Mouse (Mus musculus): ENCODE measurements at regions not wholly inside any gene's neighbourhood (a gene's known extent, or its start where the extent isn't known, plus 50 kb on each side); places are given as distances from the start of the nearest gene placed in this dataset.
A peak's percentile ranks its signal among the peaks of the same experiment; 100 is the strongest.

- Histone ChIP-seq H3K4me1 (replicated peaks; ENCODE audit: low read depth, low read length) (no peaks in the 10 kb centered on the region), H3K36me3 (ENCODE audit: insufficient read depth, low read length) (no peaks in the 10 kb centered on the region), H3K4me3 (replicated peaks; ENCODE audit: low read length) (no peak overlapping the region), H3K9me3 (ENCODE audit: low read length) (no peaks in the 10 kb centered on the region), H3K27me3 (ENCODE audit: insufficient read depth, low read length) (no peaks in the 10 kb centered on the region)
- TF ChIP-seq POU5F1 (IDR thresholded peaks at IDR 0.05; ENCODE audit: borderline replicate concordance, low read length): no peak
- TF ChIP-seq CTCF (conservative IDR thresholded peaks at IDR 0.05; ENCODE audit: low read length): peak; percentile 77
- no peak for TF ChIP-seq NANOG (IDR thresholded peaks at IDR 0.05; ENCODE audit: borderline replicate concordance, low read length)
These were observed 314.2 kb upstream of the 4931429L15Rik start for GRCm38 (mm10) chr9:46633952-46634351.

- Histone ChIP-seq H3K9me3 (ENCODE audit: low read length) (no peaks in the 10 kb centered on the region), H3K36me3 (ENCODE audit: insufficient read depth, low read length) (no peaks in the 10 kb centered on the region), H3K4me1 (replicated peaks; ENCODE audit: low read depth, low read length) (no peaks in the 10 kb centered on the region), H3K27me3 (ENCODE audit: insufficient read depth, low read length) (no peaks in the 10 kb centered on the region), H3K4me3 (replicated peaks; ENCODE audit: low read length) (no peak overlapping the region)
- TF ChIP-seq POU5F1 (IDR thresholded peaks at IDR 0.05; ENCODE audit: borderline replicate concordance, low read length) (no peak), CTCF (conservative IDR thresholded peaks at IDR 0.05; ENCODE audit: low read length) (no peak), NANOG (IDR thresholded peaks at IDR 0.05; ENCODE audit: borderline replicate concordance, low read length) (no peak)
These were observed 312.8 kb upstream of the 4931429L15Rik start for GRCm38 (mm10) chr9:46632576-46632975.

GRCm38 (mm10) chr9:46622255-46622654 lies 302.5 kb upstream of the 4931429L15Rik start:
- no peaks in the 10 kb centered on the region for H3K4me1 ChIP-seq (replicated peaks; ENCODE audit: low read depth, low read length)
- H3K9me3 ChIP-seq (ENCODE audit: low read length): no peaks in the 10 kb centered on the region; the same call in 1 of the 2 replicates
- no peak overlapping the region for H3K4me3 ChIP-seq (replicated peaks; ENCODE audit: low read length)
- H3K27me3 ChIP-seq (ENCODE audit: insufficient read depth, low read length): no peaks in the 10 kb centered on the region
- TF ChIP-seq NANOG (IDR thresholded peaks at IDR 0.05; ENCODE audit: borderline replicate concordance, low read length) (no peak), POU5F1 (IDR thresholded peaks at IDR 0.05; ENCODE audit: borderline replicate concordance, low read length) (no peak), CTCF (conservative IDR thresholded peaks at IDR 0.05; ENCODE audit: low read length) (no peak)
- H3K36me3 ChIP-seq (ENCODE audit: insufficient read depth, low read length): no peaks in the 10 kb centered on the region

- Histone ChIP-seq H3K36me3 (ENCODE audit: insufficient read depth, low read length) (no peaks in the 10 kb centered on the region), H3K4me3 (replicated peaks; ENCODE audit: low read length) (no peak overlapping the region), H3K27me3 (ENCODE audit: insufficient read depth, low read length) (no peaks in the 10 kb centered on the region), H3K9me3 (ENCODE audit: low read length) (no peaks in the 10 kb centered on the region; the same call in 1 of the 2 replicates), H3K4me1 (replicated peaks; ENCODE audit: low read depth, low read length) (no peaks in the 10 kb centered on the region)
- TF ChIP-seq CTCF (conservative IDR thresholded peaks at IDR 0.05; ENCODE audit: low read length) (no peak), NANOG (IDR thresholded peaks at IDR 0.05; ENCODE audit: borderline replicate concordance, low read length) (no peak), POU5F1 (IDR thresholded peaks at IDR 0.05; ENCODE audit: borderline replicate concordance, low read length) (no peak)
These were observed 302.1 kb upstream of the 4931429L15Rik start for GRCm38 (mm10) chr9:46621851-46622250.

- TF ChIP-seq POU5F1 (IDR thresholded peaks at IDR 0.05; ENCODE audit: borderline replicate concordance, low read length) (no peak), NANOG (IDR thresholded peaks at IDR 0.05; ENCODE audit: borderline replicate concordance, low read length) (no peak), CTCF (conservative IDR thresholded peaks at IDR 0.05; ENCODE audit: low read length) (no peak)
- no peaks in the 10 kb centered on the region for H3K4me1 ChIP-seq (replicated peaks; ENCODE audit: low read depth, low read length)
- no peaks in the 10 kb centered on the region for H3K36me3 ChIP-seq (ENCODE audit: insufficient read depth, low read length)
- no peak overlapping the region for H3K4me3 ChIP-seq (replicated peaks; ENCODE audit: low read length)
- no peaks in the 10 kb centered on the region for H3K27me3 ChIP-seq (ENCODE audit: insufficient read depth, low read length)
- peaks cover 23% of the 10 kb centered on the region for H3K9me3 ChIP-seq (ENCODE audit: low read length)
These were observed 290.6 kb upstream of the 4931429L15Rik start for GRCm38 (mm10) chr9:46610101-46611005.

- H3K36me3 ChIP-seq (ENCODE audit: insufficient read depth, low read length): no peaks in the 10 kb centered on the region
- H3K4me3 ChIP-seq (replicated peaks; ENCODE audit: low read length): no peak overlapping the region
- peaks cover 23% of the 10 kb centered on the region for H3K9me3 ChIP-seq (ENCODE audit: low read length)
- no peaks in the 10 kb centered on the region for H3K27me3 ChIP-seq (ENCODE audit: insufficient read depth, low read length)
- H3K4me1 ChIP-seq (replicated peaks; ENCODE audit: low read depth, low read length): no peaks in the 10 kb centered on the region
- no peak for TF ChIP-seq NANOG (IDR thresholded peaks at IDR 0.05; ENCODE audit: borderline replicate concordance, low read length)
- no peak for TF ChIP-seq CTCF (conservative IDR thresholded peaks at IDR 0.05; ENCODE audit: low read length)
- no peak for TF ChIP-seq POU5F1 (IDR thresholded peaks at IDR 0.05; ENCODE audit: borderline replicate concordance, low read length)
These were observed 288.9 kb upstream of the 4931429L15Rik start for GRCm38 (mm10) chr9:46608695-46609094.

GRCm38 (mm10) chr9:46600803-46601202 lies 281.0 kb upstream of the 4931429L15Rik start:
- Histone ChIP-seq H3K4me1 (replicated peaks; ENCODE audit: low read depth, low read length) (no peaks in the 10 kb centered on the region), H3K36me3 (ENCODE audit: insufficient read depth, low read length) (no peaks in the 10 kb centered on the region; the same call in 1 of the 2 replicates), H3K4me3 (replicated peaks; ENCODE audit: low read length) (no peak overlapping the region), H3K9me3 (ENCODE audit: low read length) (peaks cover 30% of the 10 kb centered on the region), H3K27me3 (ENCODE audit: insufficient read depth, low read length) (no peaks in the 10 kb centered on the region)
- TF ChIP-seq CTCF (conservative IDR thresholded peaks at IDR 0.05; ENCODE audit: low read length): no peak
- TF ChIP-seq NANOG (IDR thresholded peaks at IDR 0.05; ENCODE audit: borderline replicate concordance, low read length): no peak
- TF ChIP-seq POU5F1 (IDR thresholded peaks at IDR 0.05; ENCODE audit: borderline replicate concordance, low read length): no peak

GRCm38 (mm10) chr9:46599931-46600708 lies 280.3 kb upstream of the 4931429L15Rik start:
- no peaks in the 10 kb centered on the region for H3K4me1 ChIP-seq (replicated peaks; ENCODE audit: low read depth, low read length)
- H3K9me3 ChIP-seq (ENCODE audit: low read length): peaks cover 34% of the 10 kb centered on the region
- H3K4me3 ChIP-seq (replicated peaks; ENCODE audit: low read length): no peak overlapping the region
- H3K27me3 ChIP-seq (ENCODE audit: insufficient read depth, low read length): no peaks in the 10 kb centered on the region
- no peaks in the 10 kb centered on the region; the same call in 1 of the 2 replicates for H3K36me3 ChIP-seq (ENCODE audit: insufficient read depth, low read length)
- no peak for TF ChIP-seq POU5F1 (IDR thresholded peaks at IDR 0.05; ENCODE audit: borderline replicate concordance, low read length)
- TF ChIP-seq NANOG (IDR thresholded peaks at IDR 0.05; ENCODE audit: borderline replicate concordance, low read length): no peak
